Mouse (Mus musculus) bone marrow macrophage, adult 2 months (primary cell): ENCODE data around the gene Cidec.

ENCODE experiments used
- CTCF ChIP-seq: IDR thresholded peaks from 2 replicates; pipeline ENCODE4 v1.5.1; 2012; ENCODE audit warnings: low read depth, mild to moderate bottlenecking, low read length, moderate library complexity
- POLR2A ChIP-seq: IDR thresholded peaks from 2 replicates; pipeline ENCODE4 v1.6.1; 2012; ENCODE audit warnings: mild to moderate bottlenecking, low read depth, low read length, borderline replicate concordance

GRCm38 (mm10) chr6:113423000-113423399 is 12.6 kb downstream of the Cidec start:
- no peak for TF ChIP-seq CTCF
- no peak for TF ChIP-seq POLR2A
